Mouse (Mus musculus) granulocyte monocyte progenitor cell, adult 5-6 weeks (primary cell): ENCODE data around the gene Arhgef39. TPM values are rescaled to one million over a fixed set of nuclear protein-coding genes. Genes with fewer than 3 reads are reported as not detected.

Experiments
- total RNA-seq, 2 experiments: library from RNA; stranded (forward) in 1 of 2; stranded (reverse) in 1 of 2; fragments of 200-712, 200-1000 nt in 1 of 2; fragments of >200 nt in 1 of 2; fragmentation: Nextera tagmentation in 1 of 2; gene quantifications; 2 replicates each; pipeline ENCODE4 v1.2.3; 2014 to 2017

The Arhgef39 gene
- total RNA-seq, 2 experiments from 2014 or later = 55.5 to 81.2 TPM

Other genes with a start within 250 kb of the Arhgef39 start
- gene Atp8b5, start 232.5 kb downstream of the Arhgef39 start, total RNA-seq (2014; fragmentation: Nextera tagmentation) = 0.21 TPM in 1 of 2 replicates, not detected in the other
- 0.05 TPM in 1 of 2 replicates, not detected in the other for gene Atp8b5, start 232.5 kb downstream of the Arhgef39 start, total RNA-seq (2017)
- gene Rusc2, start 117.7 kb downstream of the Arhgef39 start, total RNA-seq (2014; fragmentation: Nextera tagmentation) = 1.3 and 2.9 TPM in 2 replicates
- 1.7 and 1.9 TPM in 2 replicates for gene Rusc2, start 117.7 kb downstream of the Arhgef39 start, total RNA-seq (2017)
- gene Fam166b, start 70.6 kb downstream of the Arhgef39 start, total RNA-seq (2014; fragmentation: Nextera tagmentation) = not detected in 2 replicates
- gene Fam166b, start 70.6 kb downstream of the Arhgef39 start, total RNA-seq (2017) = not detected in 2 replicates
- 6.9 and 24.2 TPM in 2 replicates for gene Tesk1, start 57.8 kb downstream of the Arhgef39 start, total RNA-seq (2014; fragmentation: Nextera tagmentation)
- gene Tesk1, start 57.8 kb downstream of the Arhgef39 start, total RNA-seq (2017) = 5.9 and 7.4 TPM in 2 replicates
- gene Cd72, start 45.1 kb downstream of the Arhgef39 start, total RNA-seq (2014; fragmentation: Nextera tagmentation) = 7.7 and 11.1 TPM in 2 replicates
- gene Cd72, start 45.1 kb downstream of the Arhgef39 start, total RNA-seq (2017) = 7.0 and 9.1 TPM in 2 replicates
- gene Sit1, start 16.0 kb downstream of the Arhgef39 start, total RNA-seq (2014; fragmentation: Nextera tagmentation) = not detected in 2 replicates
- not detected in 2 replicates for gene Sit1, start 16.0 kb downstream of the Arhgef39 start, total RNA-seq (2017)
- gene Ccdc107, start 6.8 kb downstream of the Arhgef39 start, total RNA-seq (2014; fragmentation: Nextera tagmentation) = 28.2 and 44.7 TPM in 2 replicates
- gene Ccdc107, start 6.8 kb downstream of the Arhgef39 start, total RNA-seq (2017) = 48.0 and 56.1 TPM in 2 replicates
- gene Car9, start 7.3 kb upstream of the Arhgef39 start, total RNA-seq (2014; fragmentation: Nextera tagmentation) = 11.6 and 16.9 TPM in 2 replicates
- 4.1 and 7.6 TPM in 2 replicates for gene Car9, start 7.3 kb upstream of the Arhgef39 start, total RNA-seq (2017)
- gene Tpm2, start 24.1 kb upstream of the Arhgef39 start, total RNA-seq (2014; fragmentation: Nextera tagmentation) = 1.6 and 3.8 TPM in 2 replicates
- 2.5 and 5.2 TPM in 2 replicates for gene Tpm2, start 24.1 kb upstream of the Arhgef39 start, total RNA-seq (2017)
- 10.5 and 13.4 TPM in 2 replicates for gene Creb3, start 62.6 kb upstream of the Arhgef39 start, total RNA-seq (2014; fragmentation: Nextera tagmentation)
- 24.9 and 25.7 TPM in 2 replicates for gene Creb3, start 62.6 kb upstream of the Arhgef39 start, total RNA-seq (2017)
- gene Tln1, start 63.0 kb upstream of the Arhgef39 start, total RNA-seq (2014; fragmentation: Nextera tagmentation) = 167 and 198 TPM in 2 replicates
- 251 and 299 TPM in 2 replicates for gene Tln1, start 63.0 kb upstream of the Arhgef39 start, total RNA-seq (2017)
- 28.1 and 30.8 TPM in 2 replicates for gene Rgp1, start 79.0 kb upstream of the Arhgef39 start, total RNA-seq (2014; fragmentation: Nextera tagmentation)
- 9.9 and 10.9 TPM in 2 replicates for gene Rgp1, start 79.0 kb upstream of the Arhgef39 start, total RNA-seq (2017)
- 10.6 and 19.0 TPM in 2 replicates for gene Gba2, start 79.2 kb upstream of the Arhgef39 start, total RNA-seq (2014; fragmentation: Nextera tagmentation)
- 7.8 and 8.4 TPM in 2 replicates for gene Gba2, start 79.2 kb upstream of the Arhgef39 start, total RNA-seq (2017)
- not detected in 2 replicates for gene Msmp, start 84.8 kb upstream of the Arhgef39 start, total RNA-seq (2014; fragmentation: Nextera tagmentation)
- not detected in 2 replicates for gene Msmp, start 84.8 kb upstream of the Arhgef39 start, total RNA-seq (2017)
- 0.64 TPM in 1 of 2 replicates, not detected in the other for gene Npr2, start 132.2 kb upstream of the Arhgef39 start, total RNA-seq (2014; fragmentation: Nextera tagmentation)
- gene Npr2, start 132.2 kb upstream of the Arhgef39 start, total RNA-seq (2017) = 0.31 and 0.56 TPM in 2 replicates
- gene Spag8, start 153.9 kb upstream of the Arhgef39 start, total RNA-seq (2014; fragmentation: Nextera tagmentation) = 1.3 TPM in 1 of 2 replicates, not detected in the other
- not detected in 2 replicates for gene Spag8, start 153.9 kb upstream of the Arhgef39 start, total RNA-seq (2017)
- gene Hint2, start 156.8 kb upstream of the Arhgef39 start, total RNA-seq (2014; fragmentation: Nextera tagmentation) = 58.6 and 78.3 TPM in 2 replicates
- gene Hint2, start 156.8 kb upstream of the Arhgef39 start, total RNA-seq (2017) = 55.1 and 63.3 TPM in 2 replicates
- gene Tmem8b, start 169.3 kb upstream of the Arhgef39 start, total RNA-seq (2014; fragmentation: Nextera tagmentation) = 1.9 and 4.9 TPM in 2 replicates
- gene Tmem8b, start 169.3 kb upstream of the Arhgef39 start, total RNA-seq (2017) = 0.46 and 0.52 TPM in 2 replicates
- gene Fam221b, start 169.4 kb upstream of the Arhgef39 start, total RNA-seq (2014; fragmentation: Nextera tagmentation) = not detected in 2 replicates
- gene Fam221b, start 169.4 kb upstream of the Arhgef39 start, total RNA-seq (2017) = 0.34 and 0.36 TPM in 2 replicates
- not detected in 2 replicates for gene Olfr70, start 201.1 kb upstream of the Arhgef39 start, total RNA-seq (2014; fragmentation: Nextera tagmentation)
- gene Olfr70, start 201.1 kb upstream of the Arhgef39 start, total RNA-seq (2017) = not detected in 2 replicates
- gene Olfr71, start 210.6 kb upstream of the Arhgef39 start, total RNA-seq (2014; fragmentation: Nextera tagmentation) = not detected in 2 replicates
- gene Olfr71, start 210.6 kb upstream of the Arhgef39 start, total RNA-seq (2017) = not detected in 2 replicates
- gene Hrct1, start 227.5 kb upstream of the Arhgef39 start, total RNA-seq (2014; fragmentation: Nextera tagmentation) = not detected in 2 replicates
- gene Hrct1, start 227.5 kb upstream of the Arhgef39 start, total RNA-seq (2017) = not detected in 2 replicates
- gene Spaar, start 230.3 kb upstream of the Arhgef39 start, total RNA-seq (2014; fragmentation: Nextera tagmentation) = not detected in 2 replicates
- gene Spaar, start 230.3 kb upstream of the Arhgef39 start, total RNA-seq (2017) = not detected in 2 replicates